Mouse (Mus musculus) MEL (cell line): ENCODE results near the gene Gm20388.

Experiments used
- CTCF ChIP-seq, 3 experiments: IDR thresholded peaks in 2 of 3; conservative IDR thresholded peaks in 1 of 3; 2 replicates each; pipeline ENCODE4 v1.5.1; 2011 to 2012; ENCODE audit warnings: low read length in 3 of 3, low read depth in 2 of 3, mild to moderate bottlenecking in 2 of 3, improper control_type of control experiment in 1 of 3, inconsistent platforms in 1 of 3, mixed read lengths in 1 of 3, moderate library complexity in 1 of 3; ENCODE audit not compliant: control insufficient read depth in 1 of 3, insufficient read depth in 1 of 3, poor library complexity in 1 of 3, severe bottlenecking in 1 of 3
- JUND ChIP-seq: IDR thresholded peaks from 2 replicates; pipeline ENCODE4 v1.6.1; 2011; ENCODE audit warnings: low read depth, mild to moderate bottlenecking, improper control_type of control experiment, low read length
- MAFK ChIP-seq: IDR thresholded peaks from 2 replicates; pipeline ENCODE4 v1.6.1; 2011; ENCODE audit warnings: low read depth, mild to moderate bottlenecking, low read length, improper control_type of control experiment, borderline replicate concordance
- MEF2A ChIP-seq: IDR thresholded peaks from 2 replicates; pipeline ENCODE4 v1.6.1; 2014; ENCODE audit warnings: low read depth, mild to moderate bottlenecking, inconsistent platforms, low read length, improper control_type of control experiment; ENCODE audit not compliant: poor library complexity, insufficient replicate concordance, severe bottlenecking; ENCODE audit errors: extremely low read depth
- POLR2A ChIP-seq, 2 experiments: IDR thresholded peaks; 2 replicates each; pipeline ENCODE4 v1.6.1; 2011 to 2012; ENCODE audit warnings: low read length in 2 of 2, mild to moderate bottlenecking in 2 of 2, control low read depth in 1 of 2, improper control_type of control experiment in 1 of 2, low read depth in 1 of 2, moderate library complexity in 1 of 2; ENCODE audit not compliant: control insufficient read depth in 1 of 2, insufficient read depth in 1 of 2, poor library complexity in 1 of 2
- POLR2AphosphoS5 ChIP-seq: IDR thresholded peaks from 2 replicates; pipeline ENCODE4 v1.6.1; 2012; ENCODE audit warnings: low read depth, borderline replicate concordance, mild to moderate bottlenecking, inconsistent platforms, low read length, moderate library complexity, mixed read lengths
- USF1 ChIP-seq: IDR thresholded peaks from 2 replicates; pipeline ENCODE4 v1.6.1; 2014; ENCODE audit warnings: low read depth, mild to moderate bottlenecking, inconsistent platforms, low read length, improper control_type of control experiment, moderate library complexity
- ZC3H11A ChIP-seq: IDR thresholded peaks from 2 replicates; pipeline ENCODE4 v1.6.1; 2012; ENCODE audit warnings: low read depth, mild to moderate bottlenecking, inconsistent platforms, low read length, improper control_type of control experiment

- no peak for TF ChIP-seq CTCF (IDR thresholded peaks at IDR 0.05 in 2 of 3, conservative IDR thresholded peaks at IDR 0.05 in 1 of 3; ENCODE audit: control insufficient read depth in 1 of 3, insufficient read depth in 1 of 3, low read depth in 2 of 3, low read length in 3 of 3, poor library complexity in 1 of 3, severe bottlenecking in 1 of 3)
- TF ChIP-seq ZC3H11A = no peak
- no peak for TF ChIP-seq POLR2A (IDR thresholded peaks at IDR 0.05; ENCODE audit: control insufficient read depth in 1 of 2, insufficient read depth in 1 of 2, low read depth in 1 of 2, low read length in 2 of 2, poor library complexity in 1 of 2)
- no peak for TF ChIP-seq MAFK
- TF ChIP-seq JUND = no peak
- no peak for TF ChIP-seq MEF2A
- TF ChIP-seq USF1 = no peak
- TF ChIP-seq POLR2AphosphoS5 = no peak
Observed at GRCm38 (mm10) chr8:120544155-120544554, 633.5 kb downstream of the Gm20388 start.
